Mouse (Mus musculus): ENCODE measurements at regions not wholly inside any gene's neighbourhood (a gene's known extent, or its start where the extent isn't known, plus 50 kb on each side); places are given as distances from the start of the nearest gene placed in this dataset.

- no peak for DNase-seq
- TF ChIP-seq CTCF (IDR thresholded peaks at IDR 0.05; ENCODE audit: low read depth), result no peak
- Histone ChIP-seq H3K27ac (ENCODE audit: low read depth) (no peak overlapping the region), H3K4me2 (no peak overlapping the region), H3K4me1 (ENCODE audit: insufficient read depth) (0 out of 2 replicates have a peak, but pooled peaks cover 4% of the 10 kb centered on the region), H3K36me3 (ENCODE audit: insufficient read depth) (no peaks in the 10 kb centered on the region), H3K9ac (no peak overlapping the region), H3K4me3 (ENCODE audit: low read depth, low read length) (no peak overlapping the region), H3K27me3 (ENCODE audit: insufficient read depth, low read length) (no peaks in the 10 kb centered on the region), H3K9me3 (ENCODE audit: low read depth, low read length) (no peaks in the 10 kb centered on the region)
- 90% methylated on average over 1 of the region's 1 CpGs for WGBS
- ATAC-seq (ENCODE audit: insufficient read depth), result no peak
Observed at GRCm38 (mm10) chr3:133760221-133760620, 215.3 kb upstream of the Tet2 start.

GRCm38 (mm10) chr3:133763721-133764120, 218.8 kb upstream of the Tet2 start:
- Histone ChIP-seq H3K9ac (no peak overlapping the region), H3K4me1 (ENCODE audit: insufficient read depth) (0 out of 2 replicates have a peak, but pooled peaks cover under 1% of the 10 kb centered on the region), H3K9me3 (ENCODE audit: low read depth, low read length) (no peaks in the 10 kb centered on the region), H3K4me3 (ENCODE audit: low read depth, low read length) (no peak overlapping the region), H3K27me3 (ENCODE audit: insufficient read depth, low read length) (no peaks in the 10 kb centered on the region), H3K27ac (ENCODE audit: low read depth) (no peak overlapping the region), H3K4me2 (no peak overlapping the region), H3K36me3 (ENCODE audit: insufficient read depth) (no peaks in the 10 kb centered on the region)
- TF ChIP-seq CTCF (IDR thresholded peaks at IDR 0.05; ENCODE audit: low read depth), result no peak
- DNase-seq, result no peak
- ATAC-seq (ENCODE audit: insufficient read depth), result no peak

- no peak overlapping the region for H3K9ac ChIP-seq
- 64% methylated on average over 2 of the region's 2 CpGs for WGBS
- ATAC-seq (ENCODE audit: insufficient read depth), result no peak
Observed at GRCm38 (mm10) chr3:133773490-133773889, 228.6 kb upstream of the Tet2 start.

GRCm38 (mm10) chr3:133774229-133774628, 229.3 kb upstream of the Tet2 start:
- Histone ChIP-seq H3K27ac (ENCODE audit: low read depth) (no peak overlapping the region), H3K9ac (no peak overlapping the region), H3K36me3 (ENCODE audit: insufficient read depth) (no peaks in the 10 kb centered on the region), H3K4me1 (ENCODE audit: insufficient read depth) (no peaks in the 10 kb centered on the region), H3K27me3 (ENCODE audit: insufficient read depth, low read length) (no peaks in the 10 kb centered on the region), H3K9me3 (ENCODE audit: low read depth, low read length) (no peaks in the 10 kb centered on the region), H3K4me3 (ENCODE audit: low read depth, low read length) (no peak overlapping the region), H3K4me2 (no peak overlapping the region)
- peak; percentile 68; the same call in 1 of the 2 replicates for ATAC-seq (ENCODE audit: insufficient read depth)
- WGBS, result 4% methylated on average over 3 of the region's 3 CpGs
- DNase-seq, result no peak
- no peak for TF ChIP-seq CTCF (IDR thresholded peaks at IDR 0.05; ENCODE audit: low read depth)

More at GRCm38 (mm10) chr3:133773490-133773889, 228.6 kb upstream of the Tet2 start:
- Histone ChIP-seq H3K4me2 (no peak overlapping the region), H3K9me3 (ENCODE audit: low read depth, low read length) (no peaks in the 10 kb centered on the region), H3K4me3 (ENCODE audit: low read depth, low read length) (no peak overlapping the region), H3K27ac (ENCODE audit: low read depth) (no peak overlapping the region), H3K4me1 (ENCODE audit: insufficient read depth) (no peaks in the 10 kb centered on the region), H3K36me3 (ENCODE audit: insufficient read depth) (no peaks in the 10 kb centered on the region), H3K27me3 (ENCODE audit: insufficient read depth, low read length) (no peaks in the 10 kb centered on the region)
- TF ChIP-seq CTCF (IDR thresholded peaks at IDR 0.05; ENCODE audit: low read depth), result no peak
- DNase-seq, result no peak

- peak; percentile 54; the same call in 1 of the 2 replicates for ATAC-seq (ENCODE audit: insufficient read depth)
- no peaks in the 10 kb centered on the region for H3K4me1 ChIP-seq (ENCODE audit: insufficient read depth)
- 6% methylated on average over 3 of the region's 4 CpGs for WGBS
Observed at GRCm38 (mm10) chr3:133776013-133776412, 231.1 kb upstream of the Tet2 start.

GRCm38 (mm10) chr3:133779161-133779789, 234.3 kb upstream of the Tet2 start:
- no peak for TF ChIP-seq CTCF (IDR thresholded peaks at IDR 0.05; ENCODE audit: low read depth)
- DNase-seq, result no peak
- H3K27ac ChIP-seq (ENCODE audit: low read depth), result no peak overlapping the region
- H3K9ac ChIP-seq, result no peak overlapping the region
- H3K4me2 ChIP-seq, result no peak overlapping the region
- H3K4me1 ChIP-seq (ENCODE audit: insufficient read depth), result no peaks in the 10 kb centered on the region
- no peaks in the 10 kb centered on the region for H3K9me3 ChIP-seq (ENCODE audit: low read depth, low read length)
- no peaks in the 10 kb centered on the region for H3K36me3 ChIP-seq (ENCODE audit: insufficient read depth)
- 71% methylated on average over 2 of the region's 2 CpGs for WGBS
- ATAC-seq (ENCODE audit: insufficient read depth), result no peak
- H3K27me3 ChIP-seq (ENCODE audit: insufficient read depth, low read length), result no peaks in the 10 kb centered on the region
- no peak overlapping the region for H3K4me3 ChIP-seq (ENCODE audit: low read depth, low read length)

More at GRCm38 (mm10) chr3:133776013-133776412, 231.1 kb upstream of the Tet2 start:
- H3K4me2 ChIP-seq, result no peak overlapping the region
- no peak overlapping the region for H3K9ac ChIP-seq
- DNase-seq, result peak; percentile 70
- no peak overlapping the region for H3K4me3 ChIP-seq (ENCODE audit: low read depth, low read length)
- H3K9me3 ChIP-seq (ENCODE audit: low read depth, low read length), result no peaks in the 10 kb centered on the region
- no peaks in the 10 kb centered on the region for H3K27me3 ChIP-seq (ENCODE audit: insufficient read depth, low read length)
- peak overlapping the region; percentile 69; the same call in 1 of the 2 replicates for H3K27ac ChIP-seq (ENCODE audit: low read depth)
- no peaks in the 10 kb centered on the region for H3K36me3 ChIP-seq (ENCODE audit: insufficient read depth)
- TF ChIP-seq CTCF (IDR thresholded peaks at IDR 0.05; ENCODE audit: low read depth), result no peak

- Histone ChIP-seq H3K4me3 (ENCODE audit: low read depth, low read length) (no peak overlapping the region), H3K4me2 (no peak overlapping the region), H3K27ac (ENCODE audit: low read depth) (no peak overlapping the region), H3K9ac (no peak overlapping the region), H3K27me3 (ENCODE audit: insufficient read depth, low read length) (no peaks in the 10 kb centered on the region), H3K9me3 (ENCODE audit: low read depth, low read length) (no peaks in the 10 kb centered on the region), H3K4me1 (ENCODE audit: insufficient read depth) (no peaks in the 10 kb centered on the region), H3K36me3 (ENCODE audit: insufficient read depth) (no peaks in the 10 kb centered on the region)
- no peak for TF ChIP-seq CTCF (IDR thresholded peaks at IDR 0.05; ENCODE audit: low read depth)
- ATAC-seq (ENCODE audit: insufficient read depth), result no peak
- DNase-seq, result no peak
- WGBS, result 91% methylated on average over 1 of the region's 1 CpGs
Observed at GRCm38 (mm10) chr3:133783060-133783459, 238.1 kb upstream of the Tet2 start.

All from lung, embryonic 14.5 days (tissue).